Mouse (Mus musculus): ENCODE measurements at regions not wholly inside any gene's neighbourhood (a gene's known extent, or its start where the extent isn't known, plus 50 kb on each side); places are given as distances from the start of the nearest gene placed in this dataset.
A peak's percentile ranks its signal among the peaks of the same experiment; 100 is the strongest.

DNA sequence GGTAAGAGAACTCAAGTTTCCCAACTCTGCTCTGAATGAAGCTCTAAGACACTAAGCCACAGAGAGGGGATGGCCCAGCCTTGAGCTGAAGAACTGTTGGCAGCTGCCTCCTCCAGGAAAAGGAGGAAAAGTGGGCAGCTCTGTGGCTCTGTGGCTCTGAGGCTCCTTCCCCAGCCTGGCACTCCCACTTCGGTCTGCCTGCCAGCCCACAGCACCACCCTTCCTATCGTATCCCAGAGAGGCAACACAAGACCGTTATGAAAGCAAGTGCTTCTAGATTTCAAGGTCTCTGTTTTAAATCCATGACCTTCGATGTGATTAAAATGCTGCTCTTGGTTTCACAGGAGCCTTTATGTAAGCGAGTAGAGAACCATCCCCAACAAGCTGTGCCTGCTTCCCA is 53.5 kb upstream of the Kcna5 start:
- DNase-seq (ENCODE audit: low spot score) = peak; percentile 4

GRCm38 (mm10) chr6:126587476-126587875 is 52.3 kb upstream of the Kcna5 start:
- DNase-seq (ENCODE audit: low spot score) = no peak

GRCm38 (mm10) chr6:126585813-126586212 is 50.6 kb upstream of the Kcna5 start:
- DNase-seq (ENCODE audit: low spot score) = no peak

Data from ovary, adult 18-20 months (tissue).